Mouse (Mus musculus): ENCODE data around the gene Gm5426. TPM values are rescaled to one million over a fixed set of nuclear protein-coding genes. Genes with fewer than 3 reads are reported as not detected.

Gene Gm5426
- polyA plus RNA-seq, 1 experiment from 2014 or later: not detected

DNA sequence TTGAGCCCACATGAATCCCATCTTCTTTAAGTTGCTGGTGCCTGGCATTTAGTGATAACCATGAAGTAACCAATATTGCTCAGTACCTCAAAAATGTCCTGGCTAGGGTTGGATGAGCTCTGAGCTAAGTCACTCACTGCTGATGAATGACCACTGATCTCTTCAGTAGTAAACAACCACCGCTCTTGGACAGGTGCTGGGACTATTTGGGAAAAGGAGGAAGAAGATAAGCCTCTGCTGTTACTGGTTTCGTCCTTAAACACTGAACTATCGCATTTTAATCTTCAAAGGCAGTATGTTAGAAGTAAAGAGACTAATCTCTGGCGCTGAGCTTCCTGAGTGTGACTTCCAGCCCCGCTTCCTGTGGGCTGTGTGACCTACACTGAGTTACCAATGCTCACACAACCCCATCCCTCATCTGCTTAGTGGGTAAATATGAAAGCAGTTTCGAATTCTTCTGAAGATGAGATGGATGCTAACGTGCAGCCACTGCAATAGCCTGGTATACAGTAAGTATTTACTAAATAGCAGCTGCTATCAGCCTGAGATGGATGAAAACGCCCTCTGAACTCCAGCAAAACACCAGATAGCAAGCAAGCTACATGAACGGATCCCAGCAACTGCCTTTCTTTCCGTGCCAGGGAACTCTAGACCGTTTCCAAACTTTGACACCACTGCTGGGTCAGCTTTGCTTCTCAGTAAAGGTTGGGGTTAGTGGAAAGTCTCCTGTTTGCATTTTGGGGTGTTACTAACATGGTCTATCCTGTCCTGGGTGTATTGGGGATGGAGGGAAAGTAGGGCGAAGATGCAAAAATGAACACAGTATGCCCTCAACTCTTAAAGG lies 44.4 kb downstream of the Gm5426 start:
- no peak for ATAC-seq (ENCODE audit: insufficient read depth, low FRiP score, low read depth)
- no peak overlapping the region for H3K27ac ChIP-seq
- 64% methylated on average over 12 of the region's 12 CpGs for WGBS

GRCm38 (mm10) chr10:96181398-96181790 lies 45.0 kb downstream of the Gm5426 start:
- WGBS: 62% methylated on average over 5 of the region's 5 CpGs
- ATAC-seq (ENCODE audit: insufficient read depth, low FRiP score, low read depth): no peak

More for the DNA sequence above, 44.4 kb downstream of the Gm5426 start:
- Histone ChIP-seq H3K4me2 (no peak overlapping the region), H3K4me1 (no peaks in the 10 kb centered on the region), H3K27me3 (replicated peaks) (no peaks in the 10 kb centered on the region), H3K36me3 (no peaks in the 10 kb centered on the region), H3K9ac (no peak overlapping the region), H3K9me3 (no peaks in the 10 kb centered on the region), H3K4me3 (replicated peaks) (no peak overlapping the region)

DNA sequence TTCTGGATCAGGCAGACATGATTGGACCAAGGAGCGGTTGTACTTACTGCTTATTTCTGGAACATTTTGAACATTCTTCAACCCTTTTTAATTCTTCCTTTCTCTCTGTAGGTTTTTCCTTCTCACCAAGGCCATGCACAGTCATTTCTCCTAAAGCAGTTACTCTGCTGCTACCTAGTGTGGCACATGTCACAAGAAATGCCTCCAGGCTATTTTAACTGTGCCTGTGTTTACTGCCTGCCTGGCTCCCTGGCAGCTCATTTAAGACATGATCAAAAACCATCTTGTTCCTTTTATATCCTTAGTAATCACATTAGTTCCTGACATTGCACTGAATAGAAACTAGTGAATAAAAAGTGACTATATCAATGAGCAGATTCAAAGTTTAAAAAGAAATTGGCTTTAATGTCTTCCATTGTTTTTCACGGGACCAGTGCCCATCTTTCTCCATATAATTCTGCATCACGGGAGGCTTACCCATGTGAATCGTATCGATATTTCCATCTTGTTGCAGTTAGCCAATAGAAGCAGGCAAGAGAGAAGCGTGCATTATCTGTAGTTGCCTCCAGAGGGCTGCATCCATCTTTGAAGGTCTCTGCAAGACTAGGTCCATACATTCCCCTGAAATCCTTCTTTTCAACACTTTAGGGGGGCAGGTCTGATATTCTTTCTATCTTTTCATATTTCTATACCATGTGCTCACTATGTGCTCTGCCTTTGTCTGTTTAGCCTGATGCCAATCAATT lies 45.7 kb downstream of the Gm5426 start:
- 89% methylated on average over 6 of the region's 6 CpGs for WGBS
- Histone ChIP-seq H3K27me3 (replicated peaks) (no peaks in the 10 kb centered on the region), H3K27ac (no peak overlapping the region), H3K4me3 (replicated peaks) (no peak overlapping the region), H3K4me1 (no peaks in the 10 kb centered on the region), H3K36me3 (no peaks in the 10 kb centered on the region), H3K4me2 (no peak overlapping the region), H3K9ac (no peak overlapping the region), H3K9me3 (no peaks in the 10 kb centered on the region)
- ATAC-seq (ENCODE audit: insufficient read depth, low FRiP score, low read depth): no peak

More at GRCm38 (mm10) chr10:96181398-96181790, 45.0 kb downstream of the Gm5426 start:
- no peak overlapping the region for H3K9ac ChIP-seq
- H3K4me1 ChIP-seq: no peaks in the 10 kb centered on the region
- no peak overlapping the region for H3K4me3 ChIP-seq (replicated peaks)
- H3K27me3 ChIP-seq (replicated peaks): no peaks in the 10 kb centered on the region
- H3K9me3 ChIP-seq: no peaks in the 10 kb centered on the region
- H3K4me2 ChIP-seq: no peak overlapping the region
- H3K27ac ChIP-seq: no peak overlapping the region
- no peaks in the 10 kb centered on the region for H3K36me3 ChIP-seq

DNA sequence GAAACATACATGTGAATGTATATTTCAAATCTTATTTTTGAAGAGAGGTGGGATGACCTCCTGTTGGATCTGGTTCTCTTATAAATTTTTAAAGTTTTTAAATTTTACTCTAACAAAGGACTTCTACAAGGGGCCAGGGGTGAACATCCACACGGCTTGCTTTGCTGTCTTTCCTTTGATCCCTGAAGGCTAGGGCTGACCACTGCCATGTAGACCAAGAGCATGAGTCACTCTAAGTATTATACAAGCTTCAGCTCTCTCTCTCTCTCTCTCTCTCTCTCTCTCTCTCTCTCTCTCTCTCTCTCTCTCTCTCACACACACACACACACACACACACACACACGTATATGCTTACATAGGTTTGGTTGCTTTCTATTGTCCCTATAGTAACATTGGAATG lies 48.6 kb downstream of the Gm5426 start:
- no peaks in the 10 kb centered on the region for H3K27me3 ChIP-seq (replicated peaks)
- H3K4me1 ChIP-seq: 0 out of 2 replicates have a peak, but pooled peaks cover 6% of the 10 kb centered on the region
- H3K9me3 ChIP-seq: no peaks in the 10 kb centered on the region
- no peak overlapping the region for H3K4me2 ChIP-seq
- ATAC-seq (ENCODE audit: insufficient read depth, low FRiP score, low read depth): no peak
- H3K36me3 ChIP-seq: no peaks in the 10 kb centered on the region
- H3K27ac ChIP-seq: no peak overlapping the region
- 69% methylated on average over 2 of the region's 2 CpGs for WGBS
- no peak overlapping the region for H3K9ac ChIP-seq
- no peak overlapping the region for H3K4me3 ChIP-seq (replicated peaks)

DNA sequence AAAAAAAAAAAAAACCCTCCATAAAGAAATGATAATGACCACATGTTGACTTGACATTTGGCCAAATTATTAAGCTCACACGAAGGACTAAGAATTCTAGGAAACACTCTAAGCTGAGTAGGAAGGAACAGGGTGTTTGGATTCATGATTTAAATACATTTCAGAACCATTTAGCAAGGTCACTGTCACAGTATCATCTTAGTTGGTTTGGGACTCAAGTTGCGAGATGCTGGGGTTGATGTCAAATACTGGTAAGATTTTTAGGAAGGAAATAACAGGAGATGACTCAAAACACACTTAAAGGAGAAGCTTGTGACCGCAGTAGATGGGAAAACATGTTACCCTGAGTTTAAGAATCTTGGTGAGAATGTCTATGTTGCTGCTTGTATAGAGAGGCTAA lies 49.2 kb downstream of the Gm5426 start:
- 63% methylated on average over 3 of the region's 3 CpGs for WGBS
- ATAC-seq (ENCODE audit: insufficient read depth, low FRiP score, low read depth): no peak
- no peaks in the 10 kb centered on the region for H3K36me3 ChIP-seq

More for the DNA sequence above, 49.2 kb downstream of the Gm5426 start:
- no peak overlapping the region for H3K9ac ChIP-seq
- H3K27me3 ChIP-seq (replicated peaks): no peaks in the 10 kb centered on the region
- 0 out of 2 replicates have a peak, but pooled peaks cover 6% of the 10 kb centered on the region for H3K4me1 ChIP-seq
- H3K4me2 ChIP-seq: no peak overlapping the region
- no peak overlapping the region for H3K4me3 ChIP-seq (replicated peaks)
- no peaks in the 10 kb centered on the region for H3K9me3 ChIP-seq
- H3K27ac ChIP-seq: no peak overlapping the region

Small RNA genes lying within 50 kb of the gene (microRNA-seq; reads per million reads assigned to microRNA genes)
- gene Gm22913: not detected

Other genes starting within 250 kb of the Gm5426 start
- 22.1 and 22.6 TPM in 2 replicates for gene Eea1, start 196.0 kb upstream of the Gm5426 start, polyA plus RNA-seq (2015; fragmentation: Nextera tagmentation; extraction: Ambion mirVana)

Measured in stomach, embryonic 15.5 days (tissue).